In the genomic region with DNA sequence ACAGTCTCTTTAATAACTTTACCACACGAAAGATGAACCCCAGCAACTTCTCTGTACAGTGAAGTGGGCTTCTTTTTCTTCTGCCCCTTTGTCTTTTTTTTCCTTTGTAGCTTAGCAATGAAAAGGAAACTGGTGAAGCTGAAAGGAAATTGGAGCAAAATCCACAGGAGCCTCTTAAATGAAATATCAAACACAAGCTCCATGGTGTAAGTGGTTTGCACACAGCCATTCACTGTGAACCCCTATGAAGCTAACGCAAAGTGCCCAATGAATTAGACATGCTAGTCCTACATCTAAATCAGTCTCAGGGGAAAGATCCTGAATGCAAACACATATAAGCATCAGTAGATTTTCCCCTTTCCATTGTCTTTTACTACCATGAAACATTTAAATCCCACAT, we compare ENCODE assay signal across 18 mouse cellular contexts.
"Had no signal": no experiment of that assay in that cellular context is flagged by ENCODE, and none has a peak within 500 bp of the region (broad histone marks: within the 10 kb centered on the region; RNA-seq: fewer than 3 reads in every experiment).

No protein-coding gene starts in this region.

- H3K36me3 ChIP-seq: liver, embryonic 12.5 days; neural tube, embryonic 13.5 days; neural tube, embryonic 15.5 days; stomach, embryonic 15.5 days had no signal

- H3K4me1 ChIP-seq: liver, embryonic 12.5 days; neural tube, embryonic 13.5 days; neural tube, embryonic 15.5 days; stomach, embryonic 15.5 days had no signal

- ATAC-seq: liver, embryonic 12.5 days had no signal

- H3K27ac ChIP-seq: liver, embryonic 12.5 days; liver, embryonic 14.5 days; neural tube, embryonic 13.5 days; neural tube, embryonic 15.5 days; stomach, embryonic 15.5 days; stomach, postnatal 0 days had no signal

- H3K9me3 ChIP-seq: liver, embryonic 12.5 days; neural tube, embryonic 13.5 days; neural tube, embryonic 15.5 days; stomach, embryonic 15.5 days had no signal

- H3K9ac ChIP-seq: liver, embryonic 12.5 days; liver, embryonic 14.5 days; lung, embryonic 14.5 days; neural tube, embryonic 13.5 days; neural tube, embryonic 15.5 days; stomach, embryonic 15.5 days had no signal

- H3K4me2 ChIP-seq: liver, embryonic 12.5 days; lung, embryonic 14.5 days; neural tube, embryonic 13.5 days; neural tube, embryonic 15.5 days; stomach, embryonic 15.5 days had no signal

- H3K27me3 ChIP-seq: liver, embryonic 12.5 days; neural tube, embryonic 13.5 days; neural tube, embryonic 15.5 days; stomach, embryonic 15.5 days had no signal

- H3K4me3 ChIP-seq: liver, embryonic 12.5 days; myocyte; neural tube, embryonic 13.5 days; neural tube, embryonic 15.5 days; stomach, embryonic 15.5 days had no signal

- DNase-seq: lung, adult 18-20 months; lung, embryonic 14.5 days; lung, postnatal 10 days; lung, postnatal 4 days; right cerebral cortex, adult 18-20 months; right cerebral cortex, postnatal 25 days; right cerebral cortex, postnatal 4 days; spleen, adult 18-20 months; thymus, adult 2 months; thymus, postnatal 25 days; thymus, postnatal 4 days had no signal
